Mouse (Mus musculus): Measurements from ENCODE around the gene Htr1f. TPM values are rescaled to one million over a fixed set of nuclear protein-coding genes. Genes with fewer than 3 reads are reported as not detected.

Htr1f gene
- polyA plus RNA-seq, 1 experiment = not detected

DNA sequence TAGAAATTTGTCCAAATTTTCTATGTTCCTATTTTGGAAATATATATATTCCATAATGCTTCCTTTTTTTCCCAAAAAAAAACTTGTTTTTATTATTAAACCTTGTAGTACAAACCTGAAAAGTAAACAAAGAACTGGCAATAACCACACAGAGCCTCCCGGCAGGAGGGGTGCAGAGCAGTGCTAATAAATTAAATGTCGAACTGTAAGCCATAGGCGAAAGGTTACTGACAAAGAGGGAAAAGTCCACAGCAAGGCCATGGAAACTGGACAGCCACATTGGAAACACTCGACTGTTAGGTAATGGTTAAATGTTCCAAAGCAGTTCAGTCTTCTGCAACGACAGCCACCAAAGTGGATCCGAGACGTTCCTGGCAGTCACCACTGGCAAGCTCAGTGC is 87.5 kb downstream of the Htr1f start:
- H3K27ac ChIP-seq (ENCODE audit: control insufficient read depth, insufficient read depth, low read length) = no peak overlapping the region
- H3K27me3 ChIP-seq (ENCODE audit: control insufficient read depth, insufficient read depth, low read length) = no peaks in the 10 kb centered on the region
- no peaks in the 10 kb centered on the region for H3K4me1 ChIP-seq (replicated peaks; ENCODE audit: control insufficient read depth, insufficient read depth, low read length)
- 92% methylated on average over 7 of the region's 7 CpGs for WGBS
- H3K36me3 ChIP-seq (ENCODE audit: control insufficient read depth, insufficient read depth, low read length) = no peaks in the 10 kb centered on the region
- TF ChIP-seq CTCF (IDR thresholded peaks at IDR 0.05; ENCODE audit: borderline replicate concordance, control insufficient read depth, extremely low read depth, insufficient read depth, low read length, poor library complexity) = no peak
- no peak for TF ChIP-seq POLR2A (IDR thresholded peaks at IDR 0.05; ENCODE audit: control insufficient read depth, extremely low read depth, insufficient read depth, low read length, poor library complexity)
- no peak for DNase-seq
- no peak overlapping the region for H3K4me3 ChIP-seq (ENCODE audit: control insufficient read depth, insufficient read depth, low read length)

DNA sequence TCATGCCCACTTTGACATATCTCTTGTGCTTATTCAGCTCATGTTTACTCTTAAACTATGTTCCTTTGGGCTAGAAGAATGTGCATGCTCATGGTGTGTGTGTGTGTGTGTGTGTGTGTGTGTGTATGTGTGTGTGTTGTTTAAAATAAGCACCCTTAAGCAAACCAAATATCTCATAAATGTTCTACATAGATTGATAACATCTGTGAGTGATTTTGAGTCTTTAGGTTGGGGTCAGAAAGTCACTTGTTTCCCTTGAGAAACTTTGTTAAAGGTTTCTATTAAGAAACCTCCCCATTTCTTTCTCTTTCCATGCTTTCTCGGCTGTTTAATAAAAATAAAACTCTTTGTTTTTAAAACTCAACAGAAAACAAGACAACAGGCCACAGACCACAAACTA is 88.1 kb downstream of the Htr1f start:
- WGBS = 91% methylated on average over 1 of the region's 1 CpGs

DNA sequence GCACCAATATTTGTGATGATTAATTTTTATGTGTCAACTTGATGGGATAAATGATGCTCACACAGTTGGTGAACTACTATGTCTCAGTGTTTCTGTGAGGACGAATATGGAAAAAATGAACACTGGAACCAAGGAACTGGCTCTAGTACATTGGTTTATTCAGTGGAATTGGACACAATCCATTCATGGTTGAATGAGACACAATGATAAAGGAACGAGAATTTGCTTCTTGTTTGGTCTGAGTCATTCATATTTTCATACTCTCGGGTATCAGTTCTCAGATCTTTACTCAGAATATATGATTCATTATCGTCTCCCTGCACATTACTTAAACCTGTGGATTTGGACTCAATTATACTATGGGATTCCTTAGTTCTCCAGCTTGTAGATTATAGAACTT is 90.4 kb downstream of the Htr1f start:
- no peak overlapping the region for H3K4me3 ChIP-seq (ENCODE audit: control insufficient read depth, insufficient read depth, low read length)
- WGBS = 89% methylated on average over 4 of the region's 4 CpGs
- no peaks in the 10 kb centered on the region for H3K4me1 ChIP-seq (replicated peaks; ENCODE audit: control insufficient read depth, insufficient read depth, low read length)
- no peak for DNase-seq
- no peak overlapping the region for H3K27ac ChIP-seq (ENCODE audit: control insufficient read depth, insufficient read depth, low read length)
- no peaks in the 10 kb centered on the region for H3K36me3 ChIP-seq (ENCODE audit: control insufficient read depth, insufficient read depth, low read length)
- TF ChIP-seq POLR2A (IDR thresholded peaks at IDR 0.05; ENCODE audit: control insufficient read depth, extremely low read depth, insufficient read depth, low read length, poor library complexity) (no peak), CTCF (IDR thresholded peaks at IDR 0.05; ENCODE audit: borderline replicate concordance, control insufficient read depth, extremely low read depth, insufficient read depth, low read length, poor library complexity) (no peak)
- no peaks in the 10 kb centered on the region for H3K27me3 ChIP-seq (ENCODE audit: control insufficient read depth, insufficient read depth, low read length)

More for the DNA sequence above, 88.1 kb downstream of the Htr1f start:
- Histone ChIP-seq H3K4me1 (replicated peaks; ENCODE audit: control insufficient read depth, insufficient read depth, low read length) (no peaks in the 10 kb centered on the region), H3K27me3 (ENCODE audit: control insufficient read depth, insufficient read depth, low read length) (no peaks in the 10 kb centered on the region), H3K4me3 (ENCODE audit: control insufficient read depth, insufficient read depth, low read length) (no peak overlapping the region), H3K27ac (ENCODE audit: control insufficient read depth, insufficient read depth, low read length) (no peak overlapping the region), H3K36me3 (ENCODE audit: control insufficient read depth, insufficient read depth, low read length) (no peaks in the 10 kb centered on the region)
- DNase-seq = no peak
- TF ChIP-seq POLR2A (IDR thresholded peaks at IDR 0.05; ENCODE audit: control insufficient read depth, extremely low read depth, insufficient read depth, low read length, poor library complexity) = no peak

DNA sequence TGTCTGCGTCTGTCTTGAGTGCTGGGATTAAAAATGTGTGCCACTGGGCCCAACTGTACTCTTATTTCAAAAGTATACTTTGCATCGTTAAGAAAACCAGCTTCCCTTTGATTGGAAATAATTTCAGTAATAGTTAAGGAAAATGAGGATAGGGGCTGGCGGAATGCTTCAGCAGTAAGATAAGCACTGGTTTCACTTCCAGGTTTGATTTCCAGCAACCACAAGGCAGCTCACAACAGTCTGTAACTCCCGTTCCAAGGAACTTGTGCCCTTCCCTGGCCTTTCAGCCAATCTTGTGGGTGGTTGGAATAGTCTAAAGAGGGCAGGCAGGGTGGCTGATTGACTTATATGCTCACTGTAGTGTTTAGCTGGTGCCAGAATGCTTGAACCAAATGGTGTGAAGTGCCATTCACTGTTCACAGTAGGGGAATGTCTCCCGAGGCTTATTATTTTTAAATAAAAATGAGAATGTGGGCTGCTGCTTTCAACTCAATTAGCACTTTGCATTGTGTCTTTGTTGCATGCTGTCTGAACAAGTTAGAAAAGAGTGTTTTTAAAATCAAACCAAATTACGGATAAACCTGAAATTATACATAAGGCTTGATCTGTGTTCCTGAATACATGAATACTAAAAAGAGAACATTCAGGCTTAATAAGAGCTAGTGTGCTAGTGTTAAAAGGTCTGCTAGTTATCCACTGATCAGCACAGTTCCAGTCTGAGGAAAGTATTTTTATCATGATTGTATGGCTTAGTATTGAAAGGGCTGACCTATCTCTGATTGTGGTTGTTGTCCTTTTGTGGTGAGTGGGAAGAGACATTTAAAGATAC is 103.4 kb downstream of the Htr1f start:
- WGBS = 92% methylated on average over 6 of the region's 6 CpGs
- Histone ChIP-seq H3K36me3 (ENCODE audit: control insufficient read depth, insufficient read depth, low read length) (no peaks in the 10 kb centered on the region), H3K27me3 (ENCODE audit: control insufficient read depth, insufficient read depth, low read length) (no peaks in the 10 kb centered on the region), H3K4me1 (replicated peaks; ENCODE audit: control insufficient read depth, insufficient read depth, low read length) (no peaks in the 10 kb centered on the region), H3K27ac (ENCODE audit: control insufficient read depth, insufficient read depth, low read length) (no peak overlapping the region), H3K4me3 (ENCODE audit: control insufficient read depth, insufficient read depth, low read length) (no peak overlapping the region)
- DNase-seq = no peak
- TF ChIP-seq POLR2A (IDR thresholded peaks at IDR 0.05; ENCODE audit: control insufficient read depth, extremely low read depth, insufficient read depth, low read length, poor library complexity) (no peak), CTCF (IDR thresholded peaks at IDR 0.05; ENCODE audit: borderline replicate concordance, control insufficient read depth, extremely low read depth, insufficient read depth, low read length, poor library complexity) (no peak)

DNA sequence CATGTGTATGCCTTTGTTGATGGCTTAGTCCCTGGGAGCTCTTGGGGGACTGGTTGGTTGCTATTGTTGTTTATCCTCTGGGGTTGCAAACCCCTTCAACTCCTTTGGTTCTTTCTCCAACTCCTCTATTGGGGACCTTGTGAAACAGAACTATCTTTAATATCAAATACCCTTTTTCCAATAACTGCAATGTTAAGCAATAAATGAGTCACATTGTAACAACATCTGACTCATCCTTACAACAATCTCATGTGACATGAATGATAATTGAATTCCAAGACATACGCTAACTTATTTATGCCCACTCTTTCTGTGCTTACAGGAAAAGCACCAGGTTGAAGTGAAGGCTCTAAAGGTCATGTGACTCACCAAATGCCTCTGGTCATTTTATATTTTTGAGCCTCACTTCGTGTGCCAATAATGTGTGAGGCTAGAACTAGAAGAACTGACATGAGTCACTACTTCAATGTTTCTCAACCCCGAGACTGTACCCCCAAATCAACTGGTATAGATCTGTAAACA is 116.3 kb downstream of the Htr1f start:
- WGBS = 89% methylated on average over 3 of the region's 3 CpGs
- TF ChIP-seq POLR2A (IDR thresholded peaks at IDR 0.05; ENCODE audit: control insufficient read depth, extremely low read depth, insufficient read depth, low read length, poor library complexity) = no peak
- TF ChIP-seq CTCF (IDR thresholded peaks at IDR 0.05; ENCODE audit: borderline replicate concordance, control insufficient read depth, extremely low read depth, insufficient read depth, low read length, poor library complexity) = no peak
- no peaks in the 10 kb centered on the region for H3K36me3 ChIP-seq (ENCODE audit: control insufficient read depth, insufficient read depth, low read length)
- H3K27ac ChIP-seq (ENCODE audit: control insufficient read depth, insufficient read depth, low read length) = no peak overlapping the region
- H3K4me3 ChIP-seq (ENCODE audit: control insufficient read depth, insufficient read depth, low read length) = no peak overlapping the region
- DNase-seq = no peak
- peaks cover 4% of the 10 kb centered on the region; the same call in 1 of the 2 replicates for H3K4me1 ChIP-seq (replicated peaks; ENCODE audit: control insufficient read depth, insufficient read depth, low read length)
- H3K27me3 ChIP-seq (ENCODE audit: control insufficient read depth, insufficient read depth, low read length) = no peaks in the 10 kb centered on the region

DNA sequence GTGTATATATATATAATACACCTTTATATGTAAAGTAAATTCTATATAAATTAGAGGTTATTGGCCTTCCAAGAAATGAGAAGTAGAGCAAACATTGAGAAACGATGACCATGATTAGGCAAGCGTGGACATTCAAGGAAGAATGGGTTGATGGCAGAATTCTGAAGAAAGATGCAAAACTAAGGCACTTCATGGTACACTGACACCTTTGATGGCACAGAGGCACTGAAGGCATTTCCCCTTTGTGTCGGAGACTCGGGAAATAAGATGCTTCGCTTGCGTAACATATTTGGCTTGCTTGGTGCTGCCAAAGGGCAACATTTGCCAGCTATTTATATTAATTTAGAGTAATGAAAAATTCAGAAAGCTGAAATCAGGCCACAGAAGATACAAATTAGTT is 118.1 kb downstream of the Htr1f start:
- TF ChIP-seq POLR2A (IDR thresholded peaks at IDR 0.05; ENCODE audit: control insufficient read depth, extremely low read depth, insufficient read depth, low read length, poor library complexity) (no peak), CTCF (IDR thresholded peaks at IDR 0.05; ENCODE audit: borderline replicate concordance, control insufficient read depth, extremely low read depth, insufficient read depth, low read length, poor library complexity) (no peak)
- DNase-seq = no peak
- Histone ChIP-seq H3K27me3 (ENCODE audit: control insufficient read depth, insufficient read depth, low read length) (no peaks in the 10 kb centered on the region), H3K4me1 (replicated peaks; ENCODE audit: control insufficient read depth, insufficient read depth, low read length) (peaks cover 4% of the 10 kb centered on the region; the same call in 1 of the 2 replicates), H3K4me3 (ENCODE audit: control insufficient read depth, insufficient read depth, low read length) (no peak overlapping the region), H3K27ac (ENCODE audit: control insufficient read depth, insufficient read depth, low read length) (no peak overlapping the region), H3K36me3 (ENCODE audit: control insufficient read depth, insufficient read depth, low read length) (no peaks in the 10 kb centered on the region)
- WGBS = 94% methylated on average over 6 of the region's 6 CpGs
